Mouse (Mus musculus): ENCODE data around the gene 2610028H24Rik. TPM values are rescaled to one million over a fixed set of nuclear protein-coding genes. Genes with fewer than 3 reads are reported as not detected.

The 2610028H24Rik gene
- total and polyA plus RNA-seq, 3 experiments, result 0.25 TPM; not detected in 2

- Histone ChIP-seq H3K36me3 (replicated peaks in 1 of 2; ENCODE audit: control insufficient read depth in 1 of 2, insufficient read depth in 1 of 2, low read length in 1 of 2) (peaks cover 78 to 95% of the 10 kb centered on the region in 2 experiments), H3K4me2 (ENCODE audit: insufficient read depth, low read depth, poor library complexity, severe bottlenecking) (no peak overlapping the region), H3K4me1 (ENCODE audit: control insufficient read depth in 1 of 2, insufficient read depth in 2 of 2) (peaks cover 4% of the 10 kb centered on the region in 2 experiments; a peak in 3 of 4 replicates), H3K27ac (ENCODE audit: insufficient read depth, low read depth) (no peak overlapping the region), H3K79me2 (replicated peaks; ENCODE audit: control insufficient read depth, extremely low read depth, insufficient read depth, poor library complexity, severe bottlenecking) (no peaks in the 10 kb centered on the region), H3K4me3 (replicated peaks in 1 of 3; ENCODE audit: low read depth in 2 of 3, low read length in 2 of 3, poor library complexity in 1 of 3) (no peak overlapping the region), H3K9me3 (replicated peaks; ENCODE audit: low read length) (no peaks in the 10 kb centered on the region), H3K27me3 (replicated peaks) (no peaks in the 10 kb centered on the region), H3K9ac (ENCODE audit: insufficient read depth, low read depth) (no peak overlapping the region)
- DNase-seq (ENCODE audit: extremely low read depth), result no peak
- dilution Hi-C loops (cut with MboI; ENCODE audit: extremely low pct_ligation_motif_present, extremely low pct_unique_long_range_greater_than_20kb, low sequenced_read_pairs), result no loop called here
- TF ChIP-seq MAX (IDR thresholded peaks at IDR 0.05; ENCODE audit: low read length) (no peak), MAZ (IDR thresholded peaks at IDR 0.05; ENCODE audit: low read depth, low read length) (no peak), PAX5 (IDR thresholded peaks at IDR 0.05; ENCODE audit: low read length) (no peak), ZC3H11A (IDR thresholded peaks at IDR 0.05; ENCODE audit: low read depth, low read length) (no peak), ETS1 (conservative IDR thresholded peaks at IDR 0.05; ENCODE audit: low read depth, low read length) (no peak), GABPA (IDR thresholded peaks at IDR 0.05; ENCODE audit: insufficient replicate concordance, low read depth, low read length) (no peak), CHD1 (IDR thresholded peaks at IDR 0.05; ENCODE audit: low read depth, low read length) (no peak), SIN3A (IDR thresholded peaks at IDR 0.05; ENCODE audit: low read length) (no peak), MAFK (IDR thresholded peaks at IDR 0.05; ENCODE audit: insufficient replicate concordance, low read length) (no peak), POLR2A (IDR thresholded peaks at IDR 0.05; ENCODE audit: low read depth, low read length) (no peak), ZMIZ1 (IDR thresholded peaks at IDR 0.05; ENCODE audit: low read depth, low read length) (no peak), USF1 (IDR thresholded peaks at IDR 0.05; ENCODE audit: low read depth, low read length) (no peak), MEF2A (IDR thresholded peaks at IDR 0.05; ENCODE audit: borderline replicate concordance, low read depth, low read length) (no peak), ELF1 (IDR thresholded peaks at IDR 0.05; ENCODE audit: low read depth, low read length) (no peak), CTCF (conservative IDR thresholded peaks at IDR 0.05 in 1 of 2, IDR thresholded peaks at IDR 0.05 in 1 of 2; ENCODE audit: low read depth in 2 of 2, low read length in 2 of 2) (no peak), NELFE (IDR thresholded peaks at IDR 0.05; ENCODE audit: low read depth, low read length) (no peak), CHD2 (IDR thresholded peaks at IDR 0.05; ENCODE audit: low read length) (no peak), EP300 (IDR thresholded peaks at IDR 0.05; ENCODE audit: low read length) (no peak), RCOR1 (conservative IDR thresholded peaks at IDR 0.05; ENCODE audit: low read depth, low read length) (no peak)
- in situ Hi-C loops (cut with MboI; ENCODE audit: low pct_ligation_motif_present, low pct_unique_long_range_greater_than_20kb, low sequenced_read_pairs), result no loop called here
Observed at GRCm38 (mm10) chr10:76480851-76481250, 32.0 kb downstream of the 2610028H24Rik start.

DNA sequence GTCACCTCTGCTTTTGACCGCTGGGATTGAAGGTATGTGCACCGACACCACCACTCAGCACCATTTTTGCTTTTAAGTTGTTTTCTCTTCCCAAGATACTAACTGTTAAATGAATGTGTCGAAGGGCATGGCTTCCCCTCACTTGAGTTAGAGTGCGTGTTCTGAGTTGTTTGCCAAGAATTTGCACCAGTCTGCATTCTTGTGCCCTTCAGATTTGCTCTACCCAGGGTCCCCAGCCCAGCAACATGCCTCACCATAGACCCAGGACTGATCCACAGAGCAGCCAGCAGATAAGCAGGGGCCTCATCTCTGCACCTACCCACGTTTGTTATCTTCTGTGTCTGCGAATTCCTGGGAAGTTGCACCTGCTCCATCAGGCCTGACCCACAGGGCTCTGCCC is 32.6 kb downstream of the 2610028H24Rik start:
- H3K4me2 ChIP-seq (ENCODE audit: insufficient read depth, low read depth, poor library complexity, severe bottlenecking), result no peak overlapping the region
- no peaks in the 10 kb centered on the region for H3K79me2 ChIP-seq (replicated peaks; ENCODE audit: control insufficient read depth, extremely low read depth, insufficient read depth, poor library complexity, severe bottlenecking)
- H3K4me1 ChIP-seq (ENCODE audit: control insufficient read depth in 1 of 2, insufficient read depth in 2 of 2), result peaks cover 9 to 10% of the 10 kb centered on the region in 2 experiments; a peak in 3 of 4 replicates
- dilution Hi-C loops (cut with MboI; ENCODE audit: extremely low pct_ligation_motif_present, extremely low pct_unique_long_range_greater_than_20kb, low sequenced_read_pairs), result no loop called here
- in situ Hi-C loops (cut with MboI; ENCODE audit: low pct_ligation_motif_present, low pct_unique_long_range_greater_than_20kb, low sequenced_read_pairs), result no loop called here
- no peak overlapping the region for H3K27ac ChIP-seq (ENCODE audit: insufficient read depth, low read depth)
- no peaks in the 10 kb centered on the region for H3K27me3 ChIP-seq (replicated peaks)
- no peak for TF ChIP-seq MAZ (IDR thresholded peaks at IDR 0.05; ENCODE audit: low read depth, low read length)
- no peak for TF ChIP-seq MYC (IDR thresholded peaks at IDR 0.05; ENCODE audit: low read depth, low read length)
- TF ChIP-seq NRF1 (IDR thresholded peaks at IDR 0.05; ENCODE audit: low read depth, low read length), result no peak
- TF ChIP-seq CHD2 (IDR thresholded peaks at IDR 0.05; ENCODE audit: low read length), result no peak
- no peak for TF ChIP-seq ZC3H11A (IDR thresholded peaks at IDR 0.05; ENCODE audit: low read depth, low read length)
- TF ChIP-seq TCF12 (IDR thresholded peaks at IDR 0.05; ENCODE audit: low read depth, low read length), result no peak
- TF ChIP-seq EP300 (IDR thresholded peaks at IDR 0.05; ENCODE audit: low read length), result no peak
- TF ChIP-seq ZKSCAN1 (IDR thresholded peaks at IDR 0.05; ENCODE audit: borderline replicate concordance, low read depth, low read length), result no peak
- TF ChIP-seq PAX5 (IDR thresholded peaks at IDR 0.05; ENCODE audit: low read length), result no peak
- TF ChIP-seq MEF2A (IDR thresholded peaks at IDR 0.05; ENCODE audit: borderline replicate concordance, low read depth, low read length), result no peak
- TF ChIP-seq BHLHE40 (IDR thresholded peaks at IDR 0.05; ENCODE audit: low read depth, low read length), result no peak
- TF ChIP-seq RCOR1 (conservative IDR thresholded peaks at IDR 0.05; ENCODE audit: low read depth, low read length), result no peak
- TF ChIP-seq CHD1 (IDR thresholded peaks at IDR 0.05; ENCODE audit: low read depth, low read length), result no peak
- TF ChIP-seq ZNF384 (IDR thresholded peaks at IDR 0.05; ENCODE audit: low read depth, low read length), result no peak
- TF ChIP-seq MAX (IDR thresholded peaks at IDR 0.05; ENCODE audit: low read length), result no peak
- no peak for TF ChIP-seq JUN (IDR thresholded peaks at IDR 0.05; ENCODE audit: insufficient read depth, low read depth, low read length)
- H3K36me3 ChIP-seq (replicated peaks in 1 of 2; ENCODE audit: control insufficient read depth in 1 of 2, insufficient read depth in 1 of 2, low read length in 1 of 2), result peaks cover 78 to 95% of the 10 kb centered on the region in 2 experiments
- no peak for DNase-seq (ENCODE audit: extremely low read depth)
- no peaks in the 10 kb centered on the region for H3K9me3 ChIP-seq (replicated peaks; ENCODE audit: low read length)
- H3K4me3 ChIP-seq (replicated peaks in 1 of 3; ENCODE audit: low read depth in 2 of 3, low read length in 2 of 3, poor library complexity in 1 of 3), result no peak overlapping the region
- H3K9ac ChIP-seq (ENCODE audit: insufficient read depth, low read depth), result no peak overlapping the region
